Comparison of ENCODE assay signal across 31 mouse cellular contexts in the genomic region with DNA sequence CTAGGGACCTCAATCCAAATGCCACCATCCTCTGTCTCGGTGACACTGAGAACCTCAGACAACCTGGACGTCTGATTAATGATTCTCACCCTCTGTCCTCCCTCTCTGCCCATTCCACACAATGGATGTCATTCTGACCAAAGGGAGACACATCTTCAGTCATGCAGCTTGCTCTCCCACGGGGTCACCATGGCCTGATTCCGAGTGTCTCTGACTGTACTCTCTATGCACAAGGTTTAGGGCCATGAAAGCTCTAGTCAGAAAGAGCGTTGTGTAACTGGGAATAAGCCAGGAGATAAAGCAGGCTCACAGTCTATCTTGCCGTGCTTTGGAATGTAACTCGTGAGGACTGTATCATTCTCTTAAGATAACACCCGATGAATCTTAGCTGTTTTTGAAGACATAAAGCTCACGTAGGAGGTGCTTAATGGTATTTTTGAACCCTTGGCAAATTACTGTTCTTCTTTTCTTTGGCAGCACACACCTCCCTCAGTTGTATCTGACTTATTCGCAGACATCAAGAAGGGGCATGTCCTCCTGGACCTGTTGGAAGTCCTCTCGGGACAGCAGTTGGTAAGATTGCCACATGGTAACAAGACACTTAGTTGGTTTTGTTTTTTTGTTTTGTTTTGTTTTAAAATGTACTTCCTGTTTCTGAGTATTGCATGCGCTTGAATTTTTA.
DNase-seq lines count a peak whose midpoint lies in the region; ATAC-seq and TF ChIP-seq lines count a peak whose summit lies in the region.
"Had no signal": no experiment of that assay in that cellular context is flagged by ENCODE, and none has a peak within 500 bp of the region (broad histone marks: within the 10 kb centered on the region; RNA-seq: fewer than 3 reads in every experiment).

No protein-coding gene starts in this region.

- no peak overlapping the region for H3K4me3 ChIP-seq in heart, embryonic 12.5 days
- H3K4me3 ChIP-seq in heart, postnatal 0 days (ENCODE audit: low read depth, low read length) = no peak overlapping the region
- H3K4me3 ChIP-seq in heart, adult 2 months = no peak overlapping the region
- no peak overlapping the region for H3K4me3 ChIP-seq in stomach, embryonic 16.5 days (replicated peaks; ENCODE audit: low read length)
- no peak overlapping the region for H3K4me3 ChIP-seq in stomach, postnatal 0 days (ENCODE audit: low read depth, low read length)
- H3K4me3 ChIP-seq: embryonic facial prominence, embryonic 13.5 days; erythroblast, embryonic 14.5 days; forebrain, embryonic 12.5 days; hindbrain, embryonic 13.5 days; liver, embryonic 12.5 days; midbrain, embryonic 10.5 days; midbrain, embryonic 15.5 days; neural tube, embryonic 15.5 days had no signal

- no peak for TF ChIP-seq CTCF in heart, postnatal 0 days (IDR thresholded peaks at IDR 0.05; ENCODE audit: low read depth)
- no peak for TF ChIP-seq CTCF in heart, adult 2 months (IDR thresholded peaks at IDR 0.05)
- TF ChIP-seq CTCF in stomach, postnatal 0 days (IDR thresholded peaks at IDR 0.05; ENCODE audit: low read depth) = no peak

- ATAC-seq in heart, embryonic 12.5 days (ENCODE audit: insufficient number of reproducible peaks, low FRiP score) = no peak; the same call in 1 of the 2 replicates
- ATAC-seq in heart, postnatal 0 days (ENCODE audit: insufficient read depth, low read depth) = no peak
- ATAC-seq in stomach, embryonic 16.5 days (ENCODE audit: insufficient read depth, low FRiP score) = no peak
- ATAC-seq in stomach, postnatal 0 days (ENCODE audit: low FRiP score, low TSS enrichment) = no peak
- ATAC-seq: forebrain, postnatal 0 days; intestine, postnatal 0 days; liver, embryonic 12.5 days; liver, postnatal 0 days; midbrain, embryonic 15.5 days; Patski had no signal

- no peaks in the 10 kb centered on the region for H3K27me3 ChIP-seq in heart, embryonic 12.5 days (replicated peaks)
- H3K27me3 ChIP-seq in heart, postnatal 0 days (ENCODE audit: control insufficient read depth, insufficient read depth, low read length) = no peaks in the 10 kb centered on the region
- no peaks in the 10 kb centered on the region for H3K27me3 ChIP-seq in heart, adult 2 months (ENCODE audit: control insufficient read depth, insufficient read depth, low read length)
- no peaks in the 10 kb centered on the region for H3K27me3 ChIP-seq in stomach, embryonic 16.5 days (ENCODE audit: control insufficient read depth, insufficient read depth, low read length)
- no peaks in the 10 kb centered on the region for H3K27me3 ChIP-seq in stomach, postnatal 0 days (ENCODE audit: control insufficient read depth, insufficient read depth, low read length)
- H3K27me3 ChIP-seq: embryonic facial prominence, embryonic 13.5 days; forebrain, embryonic 12.5 days; hindbrain, embryonic 13.5 days; liver, embryonic 12.5 days; midbrain, embryonic 15.5 days; neural tube, embryonic 15.5 days; Patski had no signal

- no peak for DNase-seq in heart, adult 11 months
- DNase-seq in heart, postnatal 0 days (ENCODE audit: low spot score) = peak; percentile 50
- no peak for DNase-seq in heart, adult 2 months
- no peak for DNase-seq in stomach, postnatal 0 days (ENCODE audit: low spot score)
- DNase-seq in cerebellum, postnatal 10 days = no peak
- DNase-seq: adrenal gland, postnatal 14 days; cerebellum, adult 11 months; cerebellum, adult 9-10 months; embryo, embryonic 11 days; forebrain, postnatal 0 days; heart, postnatal 36 days; kidney, adult 9 months; kidney, postnatal 10 days; layer of hippocampus, postnatal 36 days; left cerebral cortex, postnatal 4 days; liver, postnatal 0 days; lung, postnatal 14 days; thymus, adult 2 months; thymus, postnatal 36 days had no signal

- WGBS in heart, embryonic 12.5 days = 28% methylated on average over 12 of the region's 12 CpGs
- WGBS in heart, postnatal 0 days = 27% methylated on average over 12 of the region's 12 CpGs
- 43% methylated on average over 12 of the region's 12 CpGs for WGBS in heart, adult 2 months
- 76% methylated on average over 12 of the region's 12 CpGs for WGBS in stomach, embryonic 16.5 days
- 63% methylated on average over 12 of the region's 12 CpGs for WGBS in stomach, postnatal 0 days

- H3K9me3 ChIP-seq in heart, embryonic 12.5 days (replicated peaks) = no peaks in the 10 kb centered on the region
- H3K9me3 ChIP-seq in heart, postnatal 0 days (replicated peaks; ENCODE audit: control insufficient read depth, low read length) = no peaks in the 10 kb centered on the region
- no peaks in the 10 kb centered on the region for H3K9me3 ChIP-seq in stomach, embryonic 16.5 days (replicated peaks; ENCODE audit: control insufficient read depth, low read length)
- H3K9me3 ChIP-seq in stomach, postnatal 0 days (ENCODE audit: control insufficient read depth, low read length) = no peaks in the 10 kb centered on the region
- H3K9me3 ChIP-seq: embryonic facial prominence, embryonic 13.5 days; forebrain, embryonic 12.5 days; hindbrain, embryonic 13.5 days; liver, embryonic 12.5 days; midbrain, embryonic 10.5 days; midbrain, embryonic 15.5 days; neural tube, embryonic 15.5 days had no signal

- H3K4me2 ChIP-seq in heart, embryonic 12.5 days = no peak overlapping the region
- H3K4me2 ChIP-seq in heart, postnatal 0 days (ENCODE audit: low read depth, low read length) = peak overlapping the region; percentile 28
- no peak overlapping the region for H3K4me2 ChIP-seq in stomach, embryonic 16.5 days (ENCODE audit: low read depth, low read length)
- no peak overlapping the region for H3K4me2 ChIP-seq in stomach, postnatal 0 days (replicated peaks; ENCODE audit: low read depth)
- H3K4me2 ChIP-seq: embryonic facial prominence, embryonic 13.5 days; forebrain, embryonic 12.5 days; hindbrain, embryonic 13.5 days; liver, embryonic 12.5 days; midbrain, embryonic 15.5 days; neural tube, embryonic 15.5 days had no signal

- TF ChIP-seq POLR2A in heart, adult 2 months (IDR thresholded peaks at IDR 0.05; ENCODE audit: insufficient read depth, low read depth, low read length) = no peak

- TF ChIP-seq EP300 in heart, postnatal 0 days (IDR thresholded peaks at IDR 0.05; ENCODE audit: low read depth) = no peak
- TF ChIP-seq EP300 in heart, adult 2 months (IDR thresholded peaks at IDR 0.05; ENCODE audit: insufficient read depth, low read depth, low read length) = no peak
- no peak for TF ChIP-seq EP300 in stomach, postnatal 0 days (optimal IDR thresholded peaks at IDR 0.05)

- no peak overlapping the region for H3K9ac ChIP-seq in heart, embryonic 12.5 days
- H3K9ac ChIP-seq in heart, postnatal 0 days (replicated peaks; ENCODE audit: low read depth, low read length) = no peak overlapping the region
- no peak overlapping the region for H3K9ac ChIP-seq in heart, adult 2 months (ENCODE audit: low read depth, low read length)
- no peak overlapping the region for H3K9ac ChIP-seq in stomach, embryonic 16.5 days (ENCODE audit: low read length)
- no peak overlapping the region for H3K9ac ChIP-seq in stomach, postnatal 0 days (ENCODE audit: low read length)
- H3K9ac ChIP-seq: embryonic facial prominence, embryonic 13.5 days; forebrain, embryonic 12.5 days; forebrain, postnatal 0 days; hindbrain, embryonic 13.5 days; liver, embryonic 12.5 days; liver, postnatal 0 days; midbrain, embryonic 15.5 days; neural tube, embryonic 15.5 days had no signal

- peak overlapping the region; percentile 38; the same call in 1 of the 2 replicates for H3K27ac ChIP-seq in heart, embryonic 12.5 days (ENCODE audit: poor library complexity, severe bottlenecking)
- peak overlapping the region; percentile 59 for H3K27ac ChIP-seq in heart, postnatal 0 days (ENCODE audit: low read depth)
- H3K27ac ChIP-seq in heart, adult 2 months = no peak overlapping the region
- H3K27ac ChIP-seq in stomach, embryonic 16.5 days (ENCODE audit: low read length) = peak overlapping the region; percentile 20; the same call in 1 of the 2 replicates
- no peak overlapping the region; the same call in 1 of the 2 replicates for H3K27ac ChIP-seq in stomach, postnatal 0 days (replicated peaks)
- H3K27ac ChIP-seq: embryonic facial prominence, embryonic 13.5 days; forebrain, embryonic 12.5 days; hindbrain, embryonic 13.5 days; liver, embryonic 12.5 days; midbrain, embryonic 10.5 days; midbrain, embryonic 15.5 days; neural tube, embryonic 15.5 days had no signal

- peaks cover 22% of the 10 kb centered on the region for H3K36me3 ChIP-seq in heart, embryonic 12.5 days
- H3K36me3 ChIP-seq in heart, postnatal 0 days (replicated peaks; ENCODE audit: control insufficient read depth, insufficient read depth, low read length) = peaks cover 5% of the 10 kb centered on the region; the same call in 1 of the 2 replicates
- H3K36me3 ChIP-seq in heart, adult 2 months (ENCODE audit: control insufficient read depth, insufficient read depth, low read length) = peaks cover 9% of the 10 kb centered on the region; the same call in 1 of the 2 replicates
- 0 out of 2 replicates have a peak, but pooled peaks cover 3% of the 10 kb centered on the region for H3K36me3 ChIP-seq in stomach, embryonic 16.5 days (ENCODE audit: control insufficient read depth, insufficient read depth, low read length)
- peaks cover 2% of the 10 kb centered on the region; the same call in 1 of the 2 replicates for H3K36me3 ChIP-seq in stomach, postnatal 0 days (ENCODE audit: control insufficient read depth, insufficient read depth, low read length)
- H3K36me3 ChIP-seq: embryonic facial prominence, embryonic 13.5 days; liver, embryonic 12.5 days had no signal

- intact Hi-C loops in heart, adult 2 months (cut with DNase I) = no loop called here

- no peaks in the 10 kb centered on the region for H3K79me2 ChIP-seq in heart, adult 2 months (replicated peaks; ENCODE audit: control insufficient read depth, insufficient read depth, low read length)

- peaks cover 33% of the 10 kb centered on the region for H3K4me1 ChIP-seq in heart, embryonic 12.5 days (replicated peaks)
- H3K4me1 ChIP-seq in heart, postnatal 0 days (ENCODE audit: control insufficient read depth, insufficient read depth) = peaks cover 28% of the 10 kb centered on the region
- H3K4me1 ChIP-seq in heart, adult 2 months (ENCODE audit: control insufficient read depth, insufficient read depth, low read length) = peaks cover 2% of the 10 kb centered on the region
- H3K4me1 ChIP-seq in stomach, embryonic 16.5 days (ENCODE audit: control insufficient read depth, insufficient read depth, low read length) = no peaks in the 10 kb centered on the region
- H3K4me1 ChIP-seq in stomach, postnatal 0 days (replicated peaks; ENCODE audit: control insufficient read depth, insufficient read depth) = no peaks in the 10 kb centered on the region
- H3K4me1 ChIP-seq: liver, embryonic 12.5 days; midbrain, embryonic 15.5 days had no signal

Comparison
In these comparisons a context has a peak if more than half of its experiments do, and no peak if none do; other contexts are left out.
1. H3K27ac ChIP-seq: peak in heart, embryonic 12.5 days (single experiment), heart, postnatal 0 days (single experiment) and stomach, embryonic 16.5 days (single experiment); none in heart, adult 2 months (single experiment) and stomach, postnatal 0 days (single experiment).